Mouse (Mus musculus) limb, embryonic 15.5 days (tissue): ENCODE data around the gene Vax2. TPM values are rescaled to one million over a fixed set of nuclear protein-coding genes. Genes with fewer than 3 reads are reported as not detected.
A peak's percentile ranks its signal among the peaks of the same experiment; 100 is the strongest.

Experiments
- ATAC-seq: fragments of 200-750 bp; cut with Nextera tagmentation; 2 replicates; pipeline ENCODE4 v1.8.0; 2017; ENCODE audit warnings: low read depth, moderate TSS enrichment; ENCODE audit not compliant: insufficient number of reproducible peaks, low FRiP score, low TSS enrichment
- H3K27ac ChIP-seq: fragments of 300-500 bp; sonication (generic); 2 replicates; pipeline ENCODE4 v1.5.1; 2015; ENCODE audit warnings: moderate library complexity, mild to moderate bottlenecking, inconsistent platforms
- H3K27me3 ChIP-seq: fragments of 300-500 bp; sonication (generic); 2 replicates; pipeline ENCODE4 v1.6.1; 2015; ENCODE audit warnings: inconsistent platforms
- H3K36me3 ChIP-seq: fragments of 300-500 bp; sonication (generic); 2 replicates; pipeline ENCODE4 v1.6.1; 2015; ENCODE audit warnings: inconsistent platforms
- H3K4me1 ChIP-seq: fragments of 300-500 bp; sonication (generic); 2 replicates; pipeline ENCODE4 v1.6.1; 2015; ENCODE audit warnings: inconsistent platforms
- H3K4me2 ChIP-seq: fragments of 300-500 bp; sonication (generic); 2 replicates; pipeline ENCODE4 v1.6.1; 2015; ENCODE audit warnings: mild to moderate bottlenecking, inconsistent platforms
- H3K4me3 ChIP-seq: fragments of 300-500 bp; sonication (generic); 2 replicates; pipeline ENCODE4 v1.5.1; 2015; ENCODE audit warnings: mild to moderate bottlenecking, inconsistent platforms
- H3K9ac ChIP-seq: fragments of 300-500 bp; sonication (generic); 2 replicates; pipeline ENCODE4 v1.6.1; 2015; ENCODE audit warnings: inconsistent platforms
- H3K9me3 ChIP-seq: fragments of 300-500 bp; sonication (generic); 2 replicates; pipeline ENCODE4 v1.6.1; 2016; ENCODE audit warnings: inconsistent platforms
- WGBS: fragments of 180-500 bp; shearing (Covaris S2); methylation state at CpG from one replicate; pipeline ENCODE4 v1.1.7; 2015; 5-methylcytosine and 5-hydroxymethylcytosine counted together
- polyA plus RNA-seq: library from polyadenylated mRNA; unstranded; fragments of >200 nt; fragmentation: Nextera tagmentation; extraction: Ambion mirVana; gene quantifications from 2 replicates; pipeline ENCODE4 v1.2.1, GENCODE M21; 2015

Vax2 gene
- polyA plus RNA-seq, 1 experiment from 2014 or later: 1.2 TPM

- H3K27me3 ChIP-seq: no peaks in the 10 kb centered on the region
- WGBS: 49% methylated on average over 9 of the region's 9 CpGs
- peak overlapping the region; percentile 78 for H3K4me2 ChIP-seq
- no peaks in the 10 kb centered on the region for H3K9me3 ChIP-seq
- H3K4me3 ChIP-seq: peak overlapping the region; percentile 93
- H3K9ac ChIP-seq: no peak overlapping the region
- no peak overlapping the region for H3K27ac ChIP-seq
- H3K4me1 ChIP-seq: peaks cover 16% of the 10 kb centered on the region
- H3K36me3 ChIP-seq: peaks cover 38% of the 10 kb centered on the region
- ATAC-seq: no peak
Observed at GRCm38 (mm10) chr6:83774126-83774525, 63.1 kb downstream of the Vax2 start.

GRCm38 (mm10) chr6:83774781-83775563, 63.9 kb downstream of the Vax2 start:
- 4% methylated on average over 14 of the region's 14 CpGs for WGBS
- peak overlapping the region; percentile 78 for H3K4me2 ChIP-seq
- H3K9me3 ChIP-seq: no peaks in the 10 kb centered on the region
- H3K36me3 ChIP-seq: peaks cover 30% of the 10 kb centered on the region
- H3K4me1 ChIP-seq: peaks cover 16% of the 10 kb centered on the region
- H3K4me3 ChIP-seq: peak overlapping the region; percentile 93
- H3K27ac ChIP-seq: peak overlapping the region; percentile 89
- peak overlapping the region; percentile 96 for H3K9ac ChIP-seq
- no peaks in the 10 kb centered on the region for H3K27me3 ChIP-seq
- no peak for ATAC-seq

DNA sequence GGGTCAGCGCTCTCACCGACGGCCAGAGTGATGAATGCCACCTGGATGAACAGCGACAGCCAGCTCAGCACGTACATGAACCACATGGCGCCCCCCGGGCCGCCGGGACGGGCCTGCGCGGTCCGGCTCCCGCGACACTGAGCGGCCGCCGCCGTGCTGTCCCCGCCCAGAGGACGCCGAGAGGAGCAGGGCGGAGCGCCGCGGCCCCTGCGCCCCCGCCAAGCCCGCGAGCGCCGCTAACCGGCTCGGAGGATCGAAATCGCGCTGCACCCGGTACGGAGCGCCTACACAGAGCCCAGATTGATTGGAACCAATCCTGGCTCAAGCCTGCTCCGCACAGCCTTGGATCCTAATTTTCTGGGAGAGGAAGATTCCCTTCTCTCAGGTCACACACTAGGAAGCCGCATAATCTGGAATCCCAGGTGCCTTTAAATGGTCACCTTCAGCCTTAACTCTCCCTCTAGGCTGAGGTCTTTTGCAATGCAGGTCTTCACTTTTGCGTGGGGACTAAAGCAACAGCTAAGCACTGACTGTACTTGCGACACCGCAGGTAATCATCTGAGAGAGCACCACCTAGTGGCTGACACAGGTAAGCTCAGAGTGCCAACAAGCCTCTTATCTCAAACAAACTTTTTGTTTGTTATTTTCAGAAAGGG, 64.7 kb downstream of the Vax2 start, which contains the start of gene Tex261:
Gene Tex261, minus strand, starts transcription at position 176 of the 656 bp plus-strand sequence.
- Histone ChIP-seq H3K9ac (peak within 1 kb of the TSS; percentile 96), H3K36me3 (peaks cover 24% of the 10 kb centered on the region), H3K4me3 (peak within 1 kb of the TSS; percentile 93), H3K27me3 (no peaks in the 10 kb centered on the region), H3K4me1 (peaks cover 16% of the 10 kb centered on the region), H3K4me2 (peak within 1 kb of the TSS; percentile 78), H3K27ac (peak within 1 kb of the TSS; percentile 89), H3K9me3 (no peaks in the 10 kb centered on the region)
- peak; percentile 93 for ATAC-seq
- WGBS: under 1% methylated on average over 43 of the region's 45 CpGs

DNA sequence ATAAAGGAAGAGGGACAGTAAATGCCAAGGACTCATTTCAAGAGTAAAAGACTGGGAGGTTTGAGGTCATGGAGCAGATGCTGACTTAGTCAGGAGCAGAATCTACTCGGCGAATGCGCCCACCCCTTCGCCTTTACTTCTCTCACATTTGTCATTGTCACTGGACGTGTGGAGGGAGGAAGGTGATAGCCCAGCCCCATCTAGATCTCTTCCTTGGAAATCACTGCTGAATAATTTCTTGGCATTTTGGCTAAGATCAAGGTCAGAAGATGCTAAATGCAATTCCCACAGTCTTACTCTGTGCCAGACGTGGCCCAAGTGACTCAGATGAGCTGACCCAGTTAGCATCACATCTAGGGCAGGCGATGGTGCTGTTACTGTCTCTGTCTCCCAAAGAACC, 67.2 kb downstream of the Vax2 start:
- WGBS: 76% methylated on average over 7 of the region's 7 CpGs

DNA sequence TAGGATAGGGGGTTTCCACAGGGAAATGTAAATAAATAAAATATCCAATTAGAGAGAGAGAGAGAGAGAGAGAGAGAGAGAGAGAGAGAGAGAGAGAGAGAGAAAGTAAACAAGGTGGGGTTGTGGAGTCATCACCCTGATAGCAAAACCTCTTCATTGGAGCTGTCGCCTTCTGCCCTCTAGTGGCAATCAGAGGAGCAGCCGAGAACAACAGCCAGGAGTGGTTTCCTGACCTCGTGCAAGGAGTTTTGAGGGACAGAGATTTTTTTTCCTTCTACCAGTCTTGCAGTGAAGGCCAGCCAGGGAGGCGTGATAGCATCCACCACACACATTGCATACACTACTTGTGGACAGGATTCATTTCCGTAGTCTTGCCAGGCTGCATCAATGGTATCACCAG, 68.0 kb downstream of the Vax2 start:
- Histone ChIP-seq H3K9ac (no peak overlapping the region), H3K9me3 (no peaks in the 10 kb centered on the region), H3K4me3 (no peak overlapping the region), H3K36me3 (no peaks in the 10 kb centered on the region), H3K27me3 (no peaks in the 10 kb centered on the region), H3K4me1 (peaks cover 10% of the 10 kb centered on the region), H3K4me2 (no peak overlapping the region), H3K27ac (no peak overlapping the region)
- no peak for ATAC-seq
- 7% methylated on average over 5 of the region's 5 CpGs for WGBS

More for the DNA sequence above, 67.2 kb downstream of the Vax2 start:
- Histone ChIP-seq H3K27me3 (no peaks in the 10 kb centered on the region), H3K4me3 (no peak overlapping the region), H3K9ac (no peak overlapping the region), H3K4me1 (peaks cover 16% of the 10 kb centered on the region), H3K27ac (no peak overlapping the region), H3K4me2 (no peak overlapping the region), H3K36me3 (peaks cover 2% of the 10 kb centered on the region; the same call in 1 of the 2 replicates), H3K9me3 (no peaks in the 10 kb centered on the region)
- ATAC-seq: no peak

GRCm38 (mm10) chr6:83786426-83786825, 75.4 kb downstream of the Vax2 start:
- Histone ChIP-seq H3K9ac (no peak overlapping the region), H3K27me3 (no peaks in the 10 kb centered on the region), H3K36me3 (no peaks in the 10 kb centered on the region), H3K4me3 (no peak overlapping the region), H3K27ac (no peak overlapping the region), H3K9me3 (no peaks in the 10 kb centered on the region), H3K4me2 (no peak overlapping the region), H3K4me1 (no peaks in the 10 kb centered on the region)
- no peak for ATAC-seq
- whole genome bisulfite sequencing: 67% methylated on average over 3 of the region's 3 CpGs

Other genes with a start within 250 kb of the Vax2 start
- 86.6 and 88.6 TPM in 2 replicates for gene Dguok, start 204.3 kb upstream of the Vax2 start, polyA plus RNA-seq
- 9.5 and 12.7 TPM in 2 replicates for gene Actg2, start 175.0 kb upstream of the Vax2 start, polyA plus RNA-seq
- 30.8 and 34.2 TPM in 2 replicates for gene Stambp, start 138.5 kb upstream of the Vax2 start, polyA plus RNA-seq
- gene Clec4f, start 55.1 kb upstream of the Vax2 start, polyA plus RNA-seq: not detected in 2 replicates
- gene Cd207, start 33.4 kb upstream of the Vax2 start, polyA plus RNA-seq: not detected in 2 replicates
- gene Atp6v1b1, start 31.7 kb downstream of the Vax2 start, polyA plus RNA-seq: not detected in 2 replicates
- 0.10 and 0.12 TPM in 2 replicates for gene Ankrd53, start 51.4 kb downstream of the Vax2 start, polyA plus RNA-seq
- 89.0 and 90.3 TPM in 2 replicates for gene Tex261, start 64.5 kb downstream of the Vax2 start, polyA plus RNA-seq
- 72.1 and 73.1 TPM in 2 replicates for gene Nagk, start 83.7 kb downstream of the Vax2 start, polyA plus RNA-seq
- gene Paip2b, start 120.5 kb downstream of the Vax2 start, polyA plus RNA-seq: 17.6 and 27.9 TPM in 2 replicates
- 46.7 and 59.3 TPM in 2 replicates for gene Zfp638, start 155.8 kb downstream of the Vax2 start, polyA plus RNA-seq